Mouse (Mus musculus) cortical plate, adult 2 months (tissue): ENCODE measurements around the gene Araf.

Experiments used
- CTCF ChIP-seq: fragments of 200-500 bp; IDR thresholded peaks from 2 replicates; pipeline ENCODE4 v1.5.1; 2011; ENCODE audit warnings: mild to moderate bottlenecking, control low read depth, low read length; ENCODE audit not compliant: insufficient read depth; ENCODE audit errors: extremely low read depth
- POLR2A ChIP-seq: fragments of 200-500 bp; IDR thresholded peaks from 2 replicates; pipeline ENCODE4 v1.6.1; 2011; ENCODE audit warnings: mild to moderate bottlenecking, low read length, control low read depth; ENCODE audit not compliant: insufficient read depth; ENCODE audit errors: extremely low read depth

DNA sequence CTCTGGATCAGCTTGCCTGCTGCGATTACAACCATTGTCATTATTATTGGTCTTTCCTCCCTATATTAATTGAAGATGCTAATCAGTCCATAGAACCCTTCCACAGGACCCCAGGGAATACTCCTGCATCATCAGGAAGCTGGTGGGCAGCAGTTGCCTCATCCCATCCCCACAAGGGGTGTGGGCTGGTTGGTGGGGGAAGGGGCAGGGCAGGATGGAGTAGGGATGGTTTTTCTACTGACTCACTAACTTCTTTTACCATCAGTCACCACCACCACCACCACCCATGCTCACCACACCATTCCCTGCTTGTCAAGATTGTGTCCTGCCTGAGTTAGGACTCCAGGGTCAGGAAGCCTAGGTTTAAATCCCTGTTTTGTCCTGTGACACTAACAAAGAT, 71.6 kb downstream of the Araf start:
- TF ChIP-seq CTCF (no peak), POLR2A (no peak)
